Mouse (Mus musculus) spleen, adult 2 months (tissue): Measurements from ENCODE around the gene Anln. TPM values are rescaled to one million over a fixed set of nuclear protein-coding genes. Genes with fewer than 3 reads are reported as not detected.

Experiments used
- DNase-seq, 2 experiments: peaks; one replicate each; pipeline versions ENCODE4 v3.0.0 to v3.0.0-alpha.2; 2012 to 2021; ENCODE audit warnings: low spot score in 2 of 2, low read depth in 1 of 2
- H3K27ac ChIP-seq: fragments of 200-500 bp; 2 replicates; pipeline ENCODE4 v1.5.1; 2012; ENCODE audit warnings: low read length, inconsistent platforms; ENCODE audit not compliant: insufficient read depth
- H3K27me3 ChIP-seq: fragments of 200-500 bp; 2 replicates; pipeline ENCODE4 v1.6.1; 2012; ENCODE audit warnings: mild to moderate bottlenecking, moderate library complexity, low read length, inconsistent platforms; ENCODE audit not compliant: control insufficient read depth, insufficient read depth
- H3K36me3 ChIP-seq: fragments of 200-500 bp; 2 replicates; pipeline ENCODE4 v1.6.1; 2012; ENCODE audit warnings: mild to moderate bottlenecking, low read length, inconsistent platforms; ENCODE audit not compliant: control insufficient read depth, insufficient read depth
- H3K4me1 ChIP-seq: fragments of 200-500 bp; 2 replicates; pipeline ENCODE4 v1.6.1; 2011; ENCODE audit warnings: inconsistent platforms; ENCODE audit not compliant: control insufficient read depth, insufficient read depth, insufficient read length
- H3K4me3 ChIP-seq: fragments of 200-500 bp; 2 replicates; pipeline ENCODE4 v1.5.1; 2011; ENCODE audit warnings: mild to moderate bottlenecking, inconsistent platforms; ENCODE audit not compliant: insufficient read depth, insufficient read length; ENCODE audit errors: extremely low read depth
- CTCF ChIP-seq: fragments of 200-500 bp; IDR thresholded peaks from 2 replicates; pipeline ENCODE4 v1.5.1; 2011; ENCODE audit warnings: mild to moderate bottlenecking, inconsistent platforms; ENCODE audit not compliant: insufficient read depth, insufficient read length, insufficient replicate concordance; ENCODE audit errors: extremely low read depth
- POLR2A ChIP-seq: fragments of 200-500 bp; IDR thresholded peaks from 2 replicates; pipeline ENCODE4 v1.6.1; 2011; ENCODE audit warnings: low read depth, low read length, inconsistent platforms
- WGBS: fragments of 180-500 bp; shearing (Covaris S2); methylation state at CpG from one replicate; pipeline ENCODE4 v1.1.7; 2018; 5-methylcytosine and 5-hydroxymethylcytosine counted together
- polyA plus RNA-seq: library from polyadenylated mRNA; depleted of rRNA; stranded (reverse); fragments of >200 nt; gene quantifications from 2 replicates; pipeline ENCODE4 v1.2.3, GENCODE M21; 2012; rRNA removed

Anln gene
- 1.3 and 1.7 TPM in 2 replicates for polyA plus RNA-seq

DNA sequence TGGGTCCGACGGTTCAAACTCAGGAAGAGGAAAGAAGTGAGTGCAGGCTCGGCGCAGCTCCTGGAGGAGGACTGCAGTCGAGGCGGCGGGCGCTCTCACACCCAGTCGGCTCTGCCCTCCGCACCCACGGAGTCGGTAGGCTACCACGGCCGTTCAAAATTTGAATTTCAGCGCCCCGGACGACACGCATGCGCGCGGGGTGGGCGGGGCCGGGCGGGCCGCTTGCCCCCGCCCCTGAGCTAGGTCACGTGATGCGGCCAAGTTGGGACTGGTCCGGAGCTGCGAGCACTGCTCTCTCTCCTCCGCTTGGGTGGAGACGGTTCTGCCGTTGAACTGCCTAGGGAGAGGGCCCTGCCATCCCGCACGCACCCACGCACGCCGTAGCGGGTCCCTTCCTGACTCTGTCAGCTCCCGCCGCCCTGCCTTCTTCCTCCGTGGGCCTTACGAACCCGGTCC lies at the start of gene Anln:
TSS of gene Anln (minus strand) at position 168 of the 456 bp plus-strand sequence.
- DNase-seq: peak; percentile 78 to 89
- WGBS: 0% methylated on average over 44 of the region's 44 CpGs

GRCm38 (mm10) chr9:22434101-22434500 lies 45.1 kb upstream of the Anln start:
- Histone ChIP-seq H3K27ac (no peak overlapping the region), H3K4me3 (no peak overlapping the region), H3K4me1 (peaks cover 6% of the 10 kb centered on the region; the same call in 1 of the 2 replicates), H3K27me3 (no peaks in the 10 kb centered on the region), H3K36me3 (no peaks in the 10 kb centered on the region)
- DNase-seq: no peak
- WGBS: 93% methylated on average over 2 of the region's 2 CpGs
- TF ChIP-seq CTCF (no peak), POLR2A (no peak)

More for the DNA sequence above, at the start of gene Anln:
- H3K36me3 ChIP-seq: no peaks in the 10 kb centered on the region
- H3K4me3 ChIP-seq: peak within 1 kb of the TSS; percentile 90
- H3K27ac ChIP-seq: peak within 1 kb of the TSS; percentile 91
- no peaks in the 10 kb centered on the region for H3K27me3 ChIP-seq
- no peaks in the 10 kb centered on the region; the same call in 1 of the 2 replicates for H3K4me1 ChIP-seq
- TF ChIP-seq POLR2A (peak; percentile 93), CTCF (no peak)

DNA sequence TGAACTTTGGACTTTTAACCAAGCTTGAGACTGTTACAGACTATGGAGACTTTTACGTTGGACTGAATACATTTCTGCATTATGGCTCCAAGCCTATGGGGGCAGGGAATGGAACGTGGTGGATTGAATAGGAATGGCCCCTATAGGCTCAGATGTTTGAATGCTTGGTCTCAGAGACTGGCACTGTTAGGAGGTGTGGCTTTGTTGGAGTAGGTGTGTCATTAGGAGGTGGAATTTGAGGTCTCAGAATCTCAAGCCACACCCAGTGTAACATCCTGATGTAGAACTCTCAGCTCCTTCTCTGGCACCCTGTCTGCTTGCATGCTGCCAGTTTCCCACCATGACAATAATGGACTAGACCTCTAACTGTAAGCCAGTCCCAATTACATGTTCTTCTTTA lies 44.2 kb upstream of the Anln start:
- TF ChIP-seq POLR2A: no peak
- no peak for TF ChIP-seq CTCF
- WGBS: 90% methylated on average over 2 of the region's 2 CpGs
- Histone ChIP-seq H3K36me3 (no peaks in the 10 kb centered on the region), H3K27ac (no peak overlapping the region), H3K4me3 (no peak overlapping the region), H3K27me3 (no peaks in the 10 kb centered on the region), H3K4me1 (peaks cover 6% of the 10 kb centered on the region; the same call in 1 of the 2 replicates)
- no peak for DNase-seq

- H3K4me1 ChIP-seq: peaks cover 6% of the 10 kb centered on the region; the same call in 1 of the 2 replicates
- no peak for TF ChIP-seq CTCF
- TF ChIP-seq POLR2A: no peak
- H3K27me3 ChIP-seq: no peaks in the 10 kb centered on the region
- 10% methylated on average over 5 of the region's 5 CpGs for WGBS
- no peak for DNase-seq
- no peaks in the 10 kb centered on the region for H3K36me3 ChIP-seq
- no peak overlapping the region for H3K4me3 ChIP-seq
- H3K27ac ChIP-seq: no peak overlapping the region
These were observed 41.4 kb upstream of the Anln start for GRCm38 (mm10) chr9:22430315-22430840.

DNA sequence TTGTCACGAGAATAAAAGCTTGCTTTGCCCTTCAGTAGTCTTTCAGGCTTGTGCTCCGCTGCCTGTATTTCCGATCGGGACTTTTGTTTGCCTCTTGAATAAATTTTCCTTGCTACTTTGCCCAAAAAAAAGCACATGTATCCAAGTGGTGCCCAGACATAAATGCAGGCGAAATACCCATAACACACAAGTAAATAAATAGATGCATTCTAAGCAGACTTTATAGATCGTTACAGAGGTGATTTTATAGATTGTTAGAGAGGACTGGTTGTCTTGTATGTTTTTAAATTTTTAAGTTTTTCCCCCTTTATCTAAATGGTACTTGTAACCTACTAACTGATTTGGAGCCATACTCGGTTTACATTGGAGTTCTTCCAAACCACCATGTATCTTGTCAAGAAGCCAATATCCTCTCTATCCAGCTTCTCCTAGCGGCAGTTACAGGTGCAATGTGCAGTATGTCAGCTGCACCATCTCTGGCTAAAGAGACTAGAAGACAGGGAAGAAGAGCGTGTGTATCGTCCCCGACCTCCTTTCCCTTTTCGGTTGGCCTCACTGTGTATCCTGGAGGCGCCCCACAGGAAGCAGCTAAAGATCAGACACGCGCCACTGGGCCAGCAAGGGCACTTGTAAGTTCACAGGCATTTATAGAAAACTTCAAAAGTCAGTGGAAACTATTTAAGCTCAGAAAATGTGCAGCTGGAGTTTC lies 40.7 kb upstream of the Anln start:
- Histone ChIP-seq H3K4me1 (peaks cover 6% of the 10 kb centered on the region; the same call in 1 of the 2 replicates), H3K36me3 (no peaks in the 10 kb centered on the region), H3K27ac (no peak overlapping the region), H3K4me3 (no peak overlapping the region; the same call in 1 of the 2 replicates), H3K27me3 (no peaks in the 10 kb centered on the region)
- TF ChIP-seq CTCF (no peak), POLR2A (no peak)
- 26% methylated on average over 15 of the region's 15 CpGs for WGBS
- DNase-seq: peak; percentile 11 to 55

DNA sequence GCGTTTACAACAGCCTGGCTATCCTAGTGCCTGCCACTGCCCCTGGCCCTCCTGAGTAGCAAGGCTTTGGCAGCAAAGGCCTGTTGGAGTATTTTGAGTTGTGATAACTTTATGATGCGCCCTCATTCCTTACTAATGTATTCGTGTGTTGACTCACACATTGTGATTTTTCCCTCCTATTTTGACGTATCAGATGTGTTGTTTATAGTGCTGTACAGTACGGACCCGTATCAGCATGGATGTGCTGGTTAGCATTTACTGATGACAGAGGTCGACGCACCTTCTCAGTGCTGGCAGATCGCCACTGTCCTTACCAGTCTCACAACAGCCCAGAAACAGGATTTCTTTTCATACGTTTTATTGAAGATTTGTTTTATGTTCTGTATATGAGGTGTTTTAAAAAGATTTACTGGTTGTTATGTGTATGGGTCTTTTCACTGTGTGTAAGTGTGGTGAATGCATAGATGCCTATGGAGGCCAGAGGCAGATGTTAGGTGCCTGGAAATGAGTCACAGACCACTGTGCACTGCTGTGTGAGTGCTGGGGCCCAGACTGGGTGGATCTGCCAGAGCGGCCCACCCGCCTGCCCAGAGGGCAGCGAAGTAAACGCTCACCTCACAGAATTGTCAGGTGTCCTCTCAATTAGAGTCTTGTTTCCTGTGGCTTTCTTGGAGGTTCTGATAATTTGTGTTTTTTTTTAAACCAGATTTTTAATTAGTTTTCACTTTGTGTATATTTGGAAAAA lies 39.9 kb upstream of the Anln start:
- H3K4me1 ChIP-seq: peaks cover 6% of the 10 kb centered on the region; the same call in 1 of the 2 replicates
- no peak overlapping the region for H3K27ac ChIP-seq
- no peaks in the 10 kb centered on the region for H3K27me3 ChIP-seq
- no peak overlapping the region for H3K4me3 ChIP-seq
- DNase-seq: no peak
- H3K36me3 ChIP-seq: no peaks in the 10 kb centered on the region
- TF ChIP-seq CTCF (no peak), POLR2A (no peak)
- WGBS: 71% methylated on average over 14 of the region's 14 CpGs
